Mouse (Mus musculus) thymus, postnatal 4 days (tissue): ENCODE results near the gene Krt8.

Experiments
- DNase-seq: peaks from one replicate; pipeline ENCODE4 v3.0.0; 2021

The Krt8 gene

DNA sequence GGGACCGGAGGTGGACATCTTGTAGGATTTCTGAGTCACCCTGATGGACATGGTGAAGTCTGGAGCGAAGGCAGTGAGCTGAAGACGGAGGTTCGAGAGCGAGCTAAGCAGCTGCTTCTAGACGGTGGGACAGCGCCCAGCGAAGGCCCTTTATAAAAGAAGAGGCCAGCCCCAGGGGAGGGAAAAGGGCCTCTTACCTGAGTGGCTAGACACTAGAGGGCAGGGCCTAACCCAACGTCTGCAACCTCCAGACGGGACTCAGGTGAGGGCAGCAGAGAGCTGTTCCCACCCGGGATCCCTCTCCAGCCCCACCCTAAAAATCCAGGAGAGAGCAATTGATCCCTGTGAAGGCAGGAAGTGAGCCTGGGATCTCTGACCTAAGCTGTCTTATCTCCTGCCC is at the start of gene Krt8:
TSS of gene Krt8 (minus strand) at position 294 of the 400 bp plus-strand sequence.
- DNase-seq: no peak

DNA sequence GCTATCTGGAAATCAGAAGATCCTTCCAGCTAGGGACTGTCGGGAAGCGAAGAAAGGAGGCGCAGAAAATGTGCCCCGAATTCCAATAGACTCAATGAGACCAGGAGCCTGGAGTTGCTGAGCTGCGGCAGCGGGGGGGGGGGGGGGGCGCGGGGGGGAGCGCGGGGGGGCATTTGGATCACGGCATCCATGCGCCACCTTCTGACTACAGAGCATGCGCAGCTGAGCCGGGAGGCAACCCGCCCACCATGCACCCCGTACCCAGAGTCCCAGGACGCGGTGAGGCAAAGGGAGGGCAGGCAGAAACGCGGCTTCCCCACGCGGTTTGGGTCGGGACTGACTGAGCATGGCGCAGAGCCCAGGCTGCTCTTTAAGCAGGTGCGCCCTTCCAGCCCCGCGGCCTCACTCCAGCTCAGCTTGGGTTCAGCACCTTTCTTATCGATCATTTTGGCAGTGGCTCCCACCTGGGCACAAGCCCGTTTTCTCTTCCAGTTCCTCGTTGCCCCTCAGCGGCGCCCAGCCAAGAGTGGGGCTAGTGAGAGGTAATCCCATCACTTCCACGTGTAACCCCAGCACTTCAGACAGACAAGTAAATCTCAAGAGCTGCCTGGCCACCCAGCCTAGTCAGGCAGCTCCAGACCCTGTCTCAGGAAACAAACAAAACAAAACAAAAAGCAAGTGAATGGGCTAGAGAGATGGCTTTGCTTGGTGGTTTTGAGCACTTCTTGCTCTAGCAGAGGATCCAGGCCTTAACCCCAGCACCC is 47.8 kb upstream of the Krt8 start:
- DNase-seq: peak; percentile 79

GRCm38 (mm10) chr15:102049871-102050270 is 45.6 kb upstream of the Krt8 start:
- no peak for DNase-seq

- DNase-seq: no peak
Measured at GRCm38 (mm10) chr15:102048006-102048405, 43.7 kb upstream of the Krt8 start.

DNA sequence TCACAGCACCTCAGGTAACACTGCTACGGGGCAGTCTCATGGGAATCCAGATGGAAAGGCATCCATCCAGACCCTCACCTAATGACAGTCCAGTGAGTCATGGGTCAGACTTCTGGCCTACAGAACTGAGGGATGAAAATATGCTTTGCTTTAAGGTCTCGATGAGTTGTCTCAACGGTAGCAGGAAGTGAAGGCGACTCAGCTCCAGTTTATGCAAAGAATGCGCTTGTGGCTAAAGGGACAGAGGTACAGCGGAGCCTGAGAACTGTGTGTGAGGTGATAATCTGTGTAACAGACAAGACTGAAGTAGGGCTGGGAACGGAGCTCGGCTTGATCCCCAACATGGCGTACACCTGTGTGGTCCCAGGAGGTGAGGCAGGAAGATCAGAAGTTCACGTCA is 41.4 kb upstream of the Krt8 start:
- no peak for DNase-seq

GRCm38 (mm10) chr15:102044745-102045144 is 40.5 kb upstream of the Krt8 start:
- no peak for DNase-seq

DNA sequence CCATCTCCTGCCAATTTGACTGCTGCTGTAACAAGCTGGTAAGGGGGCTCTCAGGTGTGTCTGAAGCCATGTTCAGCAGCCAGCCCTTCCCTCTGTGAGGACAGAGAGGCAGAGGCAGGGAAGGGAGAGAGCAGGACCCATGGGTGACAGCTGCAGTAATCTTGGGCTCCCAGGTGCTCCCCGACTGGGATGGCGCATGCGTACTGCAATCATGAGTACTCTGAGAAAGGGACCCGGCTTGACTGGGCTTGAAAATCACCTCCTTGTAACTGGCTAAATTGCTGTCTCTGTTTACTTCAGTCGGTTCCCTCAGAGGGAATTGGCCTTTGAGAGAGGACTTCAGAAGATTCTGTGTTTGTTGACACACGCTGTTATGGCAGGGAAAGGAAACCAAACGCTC is 37.7 kb upstream of the Krt8 start:
- DNase-seq: no peak

GRCm38 (mm10) chr15:102040277-102040676 is 36.0 kb upstream of the Krt8 start:
- no peak for DNase-seq

- no peak for DNase-seq
Measured at GRCm38 (mm10) chr15:102034121-102035053, 30.1 kb upstream of the Krt8 start.

DNA sequence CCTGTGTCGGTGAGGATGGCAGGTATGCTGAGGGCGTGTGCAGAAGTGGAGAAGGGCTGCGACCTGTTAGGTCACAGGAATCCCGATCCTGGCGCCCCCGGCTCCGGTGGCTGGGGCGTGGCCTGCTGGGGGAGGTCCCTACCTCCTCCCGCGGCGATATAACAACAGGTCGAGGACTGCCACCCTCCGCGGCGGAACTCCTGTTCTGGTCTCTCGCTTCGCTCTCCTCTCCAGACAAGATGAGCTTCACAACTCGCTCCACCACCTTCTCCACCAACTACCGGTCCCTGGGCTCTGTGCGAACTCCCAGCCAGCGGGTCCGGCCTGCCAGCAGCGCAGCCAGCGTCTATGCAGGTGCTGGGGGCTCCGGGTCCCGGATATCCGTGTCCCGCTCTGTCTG is 23.8 kb upstream of the Krt8 start, which contains the start of gene Krt18:
TSS of gene Krt18 (plus strand) at position 141 of the 400 bp plus-strand sequence.
- peak; percentile 64 for DNase-seq

DNA sequence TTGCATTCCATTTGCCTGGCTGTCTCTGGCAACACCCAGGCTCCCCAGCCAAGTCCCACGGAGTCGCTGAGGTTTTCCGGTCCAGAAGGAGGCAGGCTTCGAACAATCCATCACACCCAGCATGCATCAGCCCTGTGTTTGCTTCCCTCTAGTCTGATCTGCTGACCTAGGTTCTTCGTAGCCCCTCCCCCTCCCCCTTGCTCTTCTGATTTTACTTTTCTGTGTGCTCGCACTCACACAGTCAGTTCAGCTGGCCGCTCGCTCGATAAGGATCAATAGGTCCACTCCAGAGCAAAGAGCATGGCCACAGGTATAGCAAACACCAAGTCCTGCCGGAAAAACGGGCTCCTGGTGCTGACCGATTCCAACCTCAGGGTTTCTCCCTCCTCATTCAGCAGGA is 22.1 kb upstream of the Krt8 start:
- no peak for DNase-seq

DNA sequence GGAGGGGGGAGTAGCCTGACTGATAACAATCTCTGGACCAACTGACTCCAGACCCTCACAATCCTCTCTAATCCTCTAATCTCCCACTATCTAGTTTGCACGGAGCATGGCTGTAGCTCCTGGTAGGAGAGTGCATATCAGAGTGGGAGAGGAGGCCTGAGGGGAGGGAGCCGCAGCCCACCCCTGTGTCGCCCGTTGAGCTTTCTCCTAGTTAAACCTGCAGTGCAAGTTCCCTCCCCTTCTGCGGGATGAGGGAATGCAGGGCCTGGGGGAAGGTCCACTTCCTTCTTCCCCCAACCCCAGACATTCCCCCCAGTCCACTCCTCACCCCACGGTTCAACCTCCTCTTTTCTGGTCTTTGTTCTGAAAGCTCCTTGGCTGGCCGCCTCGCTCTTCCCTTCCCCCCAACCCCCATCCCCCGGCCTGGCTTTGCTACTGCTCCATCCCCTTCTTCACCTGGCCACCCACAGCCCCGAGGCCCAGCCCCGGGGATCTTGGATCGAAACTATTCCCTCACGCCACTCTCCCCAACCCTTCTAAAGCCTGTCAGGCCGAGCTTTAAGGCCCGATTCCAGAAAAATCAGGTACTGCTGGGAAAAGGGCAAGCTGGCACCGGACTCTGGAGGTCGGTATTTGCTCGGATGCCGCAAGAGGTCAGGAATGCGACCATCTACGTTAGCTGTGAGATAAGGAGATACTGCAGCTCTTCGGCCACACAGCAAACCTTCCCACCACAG is 21.0 kb upstream of the Krt8 start:
- no peak for DNase-seq

DNA sequence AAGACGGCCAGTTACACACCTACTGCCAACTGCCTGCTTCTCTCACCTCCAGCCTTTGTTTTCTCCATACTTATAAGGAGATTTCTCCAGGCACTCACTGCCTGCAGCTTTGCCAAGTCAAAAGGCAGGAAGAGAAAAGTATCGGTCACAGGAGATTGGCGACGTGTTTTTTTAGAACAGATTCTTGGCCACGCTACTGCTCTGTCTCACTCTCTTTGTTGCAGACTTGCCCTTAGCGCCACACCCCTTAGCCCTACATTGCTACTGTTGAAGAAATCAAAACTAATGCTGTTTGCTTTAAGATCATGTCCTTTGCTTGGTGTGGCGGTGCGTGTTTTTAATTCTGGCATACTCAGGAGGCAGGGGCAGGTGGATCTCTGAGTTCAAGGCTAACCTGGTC is 19.6 kb upstream of the Krt8 start:
- no peak for DNase-seq

GRCm38 (mm10) chr15:102022481-102022880 is 18.2 kb upstream of the Krt8 start:
- no peak for DNase-seq

- peak; percentile 56 for DNase-seq
Measured at GRCm38 (mm10) chr15:102017918-102018463, 13.7 kb upstream of the Krt8 start.

GRCm38 (mm10) chr15:102016787-102017186 is 12.5 kb upstream of the Krt8 start:
- peak; percentile 38 for DNase-seq

DNA sequence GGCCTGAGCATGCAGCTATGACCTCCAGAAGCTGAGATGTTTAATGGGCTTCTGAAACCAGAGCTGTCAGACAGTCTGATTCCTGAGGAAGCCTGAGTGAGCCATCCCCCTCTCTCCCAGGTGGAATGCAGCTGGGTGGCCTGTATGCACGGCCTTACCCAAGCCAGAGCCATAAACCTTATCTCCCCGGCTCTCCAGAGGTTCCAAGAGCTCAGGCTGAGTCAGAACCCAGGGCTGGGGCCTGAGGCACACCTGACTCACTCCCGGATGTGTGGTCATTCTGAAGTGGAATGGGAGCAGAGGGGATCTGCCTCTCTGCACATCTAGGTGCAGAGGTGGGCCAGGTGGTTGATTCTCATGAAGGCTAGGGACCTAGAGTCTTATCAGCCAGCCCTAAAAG is 11.8 kb upstream of the Krt8 start:
- DNase-seq: no peak

GRCm38 (mm10) chr15:102014848-102015247 is 10.6 kb upstream of the Krt8 start:
- DNase-seq: no peak

- no peak for DNase-seq
Measured at GRCm38 (mm10) chr15:102013651-102014050, 9.4 kb upstream of the Krt8 start.

GRCm38 (mm10) chr15:102012260-102012765 is 8.0 kb upstream of the Krt8 start:
- no peak for DNase-seq

DNA sequence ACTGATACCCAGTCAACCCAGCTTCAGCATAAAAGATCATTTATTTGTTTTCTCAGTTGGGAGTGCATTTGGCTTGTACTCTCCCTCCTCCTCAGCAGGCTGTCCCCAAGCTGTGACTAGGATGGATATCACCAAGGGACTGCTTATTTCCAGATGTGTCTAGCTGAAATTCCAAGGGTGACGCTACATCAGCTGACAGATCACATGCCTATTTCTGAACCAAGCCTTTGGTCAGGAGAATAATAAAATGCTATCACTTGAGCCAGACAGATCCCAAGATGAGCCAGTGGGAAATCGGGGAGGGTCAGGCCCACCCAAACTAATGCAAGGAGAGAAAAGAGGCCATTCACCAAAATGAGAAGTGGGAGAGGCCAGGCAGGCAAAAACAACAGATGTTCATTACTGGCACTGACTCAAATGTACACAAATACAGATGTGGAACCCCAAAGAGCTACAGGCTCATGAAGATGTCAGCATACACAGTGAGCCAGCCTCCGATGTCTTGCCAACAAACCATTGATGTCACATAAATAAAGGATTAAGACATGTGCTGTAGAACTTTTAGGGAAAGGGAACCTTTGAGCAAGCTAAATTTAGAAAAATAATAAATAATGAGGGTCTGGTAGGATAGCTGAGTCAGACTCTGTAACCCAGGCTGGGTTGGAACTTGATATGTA is 6.4 kb upstream of the Krt8 start:
- DNase-seq: no peak
